Mouse (Mus musculus) urinary bladder, adult 18-20 months (tissue): Measurements from ENCODE around the gene Cyp4a32.

ENCODE experiments used
- DNase-seq, 2 experiments: peaks; one replicate each; pipeline ENCODE4 v3.0.0; 2022; ENCODE audit warnings: low spot score in 2 of 2, mixed read lengths in 2 of 2

Gene Cyp4a32

DNA sequence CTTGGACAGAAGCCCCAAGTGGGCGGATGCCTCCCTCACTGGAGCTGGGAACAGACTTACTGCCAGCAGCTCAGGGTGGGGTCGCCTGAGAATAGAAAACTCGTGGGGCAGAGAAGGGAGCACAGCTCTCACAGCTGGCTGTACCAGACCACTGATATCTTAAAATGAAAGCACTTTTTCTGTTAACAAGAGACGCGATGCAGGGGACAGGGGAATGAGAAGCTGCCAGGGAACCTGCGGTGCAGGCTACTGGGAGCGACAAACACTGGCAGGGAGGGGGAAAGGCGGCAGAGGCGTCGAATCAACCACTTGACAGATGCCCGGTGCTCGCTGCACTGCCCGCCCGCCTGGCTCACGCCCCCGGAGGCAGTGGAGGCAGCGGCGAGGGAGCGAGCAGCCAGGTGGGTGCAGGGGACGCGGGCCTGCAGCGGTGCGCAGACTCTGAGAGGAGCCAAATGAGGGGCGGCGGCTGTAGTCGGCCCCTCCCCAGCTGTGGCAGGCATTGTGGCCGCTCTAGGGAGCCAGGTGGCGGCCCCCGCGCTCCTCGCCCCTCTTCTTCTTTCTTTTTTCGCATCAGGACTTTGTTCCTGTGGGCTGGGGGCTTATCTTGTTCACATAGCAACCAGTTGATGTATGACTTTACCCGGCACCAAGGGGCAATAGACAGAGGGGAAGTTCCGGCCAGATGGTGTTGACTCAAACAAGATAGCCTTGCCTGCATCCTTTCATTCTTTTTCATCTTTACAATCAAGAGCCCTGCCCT, 56.5 kb downstream of the Cyp4a32 start:
- DNase-seq = peak in 1 of 2 experiments; percentile 21

DNA sequence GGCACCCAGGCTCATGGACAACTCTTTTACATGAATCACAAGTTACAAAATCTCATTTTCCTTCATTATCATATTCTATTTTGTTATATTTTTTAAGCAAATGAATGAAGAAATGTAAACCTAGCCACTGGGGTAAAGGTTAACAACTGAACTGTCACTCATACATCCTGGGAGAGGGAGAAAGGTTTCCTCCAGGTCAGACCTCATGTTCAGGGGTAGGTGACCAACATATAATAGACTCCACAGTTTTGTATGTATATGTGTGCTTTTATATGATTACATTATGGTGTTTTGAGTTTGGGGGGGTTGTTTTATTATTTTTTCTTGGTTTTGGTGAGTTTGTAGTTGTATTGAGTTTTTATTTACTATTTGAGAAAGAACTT, 57.1 kb downstream of the Cyp4a32 start:
- DNase-seq = no peak

DNA sequence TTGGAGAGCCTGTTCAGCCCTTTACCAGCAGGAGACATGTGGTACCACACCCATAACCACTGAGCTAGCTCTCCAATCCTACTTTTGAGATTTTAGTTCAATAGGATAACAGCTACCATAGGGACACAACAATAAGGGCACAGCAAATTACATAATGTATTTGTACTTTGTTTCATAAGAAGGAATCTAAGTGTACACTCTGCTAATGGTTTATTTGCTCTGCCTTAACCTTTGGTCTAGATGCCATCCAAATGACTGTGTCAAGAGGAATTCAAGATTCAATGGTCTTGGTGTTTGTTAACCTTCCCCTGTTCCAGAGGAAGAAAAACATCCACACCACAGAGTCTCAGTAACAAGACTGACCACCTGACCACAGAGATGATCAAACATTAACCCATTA, 58.4 kb downstream of the Cyp4a32 start:
- DNase-seq = no peak
